Mouse (Mus musculus): ENCODE results near the gene Slc39a2.
"Not testable (repeated sequence)": the region's sequence is repeated elsewhere in the genome, so short reads cannot be mapped to it uniquely, and the experiment has no call there.

Slc39a2 gene

DNA sequence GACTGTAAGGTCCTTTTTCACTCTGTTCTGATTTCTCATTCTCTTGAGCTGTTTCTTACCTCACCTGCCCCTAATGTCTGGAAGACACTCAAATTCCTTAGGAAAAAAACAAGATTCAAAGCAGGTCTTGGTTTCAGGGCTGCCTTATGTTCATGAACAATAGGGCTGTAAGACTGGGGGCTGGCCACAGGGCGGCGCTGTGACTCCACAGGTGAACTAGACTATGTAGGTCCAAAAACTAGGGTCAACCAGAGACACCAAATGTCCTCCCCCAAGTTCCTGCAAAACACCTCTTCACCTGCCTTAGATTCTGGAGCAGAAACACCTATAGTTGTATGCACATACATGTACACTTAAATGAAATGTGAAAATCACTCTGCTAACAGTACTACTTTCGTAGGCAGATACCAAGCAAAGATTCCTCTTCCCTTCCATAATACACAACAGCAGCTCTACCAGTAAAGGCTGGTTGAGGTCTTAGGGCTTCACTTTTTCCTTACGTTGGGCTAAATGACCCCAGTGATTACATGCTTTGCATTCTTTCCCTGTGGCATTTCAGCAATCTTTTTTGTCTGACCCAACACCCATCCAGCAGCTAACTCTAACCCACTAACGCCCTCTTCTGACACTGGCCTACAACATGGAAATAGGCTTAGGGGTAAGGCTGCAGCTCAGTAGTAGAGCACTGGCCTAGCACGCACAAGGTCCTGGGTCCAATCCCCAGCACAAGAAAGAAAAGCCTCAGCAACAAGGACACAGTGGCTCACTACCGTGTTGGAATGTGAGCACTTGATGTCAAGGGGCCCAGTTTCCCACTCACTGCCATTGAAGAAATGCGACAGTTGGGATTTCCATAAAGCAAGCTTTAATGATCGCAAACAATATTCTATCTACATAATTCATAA lies 10.4 kb downstream of the Slc39a2 start:
- peak; percentile 88 for DNase-seq (ENCODE audit: low spot score)

DNA sequence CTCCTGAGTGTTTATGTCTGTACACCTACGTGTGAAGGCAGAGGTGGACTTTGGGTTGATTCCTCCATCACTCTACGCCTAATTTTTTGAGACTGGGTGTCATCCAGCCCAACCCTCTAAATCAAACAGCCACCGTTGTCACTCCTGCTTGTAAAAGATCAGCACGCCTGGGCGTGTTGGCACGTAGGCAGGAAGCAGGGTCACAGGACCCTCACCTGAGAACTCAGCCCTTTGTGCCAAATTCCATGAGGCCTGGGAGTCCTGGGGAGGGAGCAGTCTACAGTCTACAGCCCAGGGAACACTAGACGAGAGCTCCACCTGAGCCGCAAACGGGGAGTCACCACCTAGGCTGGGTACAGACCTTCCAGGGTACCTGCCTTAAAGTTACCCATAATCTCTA lies 11.1 kb downstream of the Slc39a2 start:
- no peak for DNase-seq (ENCODE audit: low spot score)

DNA sequence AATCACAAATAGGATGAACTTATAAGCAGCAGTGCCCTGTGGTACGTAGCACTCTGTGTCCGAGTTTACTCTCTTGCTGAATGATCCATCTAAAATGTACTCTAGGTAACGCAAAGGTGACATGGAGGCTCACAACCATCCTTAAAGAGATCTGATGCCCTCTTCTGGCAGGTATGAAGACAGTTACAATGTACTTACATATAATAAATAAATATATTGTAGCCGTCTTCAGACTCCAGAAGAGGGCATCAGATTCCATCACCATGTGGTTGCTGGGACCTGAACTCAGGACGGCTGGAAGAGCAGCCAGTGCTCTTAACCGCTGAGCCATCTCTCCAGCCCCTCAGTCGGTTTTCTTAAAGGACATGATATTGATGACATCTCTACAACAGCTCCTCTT lies 12.0 kb downstream of the Slc39a2 start:
- no peak for DNase-seq (ENCODE audit: low spot score)

DNA sequence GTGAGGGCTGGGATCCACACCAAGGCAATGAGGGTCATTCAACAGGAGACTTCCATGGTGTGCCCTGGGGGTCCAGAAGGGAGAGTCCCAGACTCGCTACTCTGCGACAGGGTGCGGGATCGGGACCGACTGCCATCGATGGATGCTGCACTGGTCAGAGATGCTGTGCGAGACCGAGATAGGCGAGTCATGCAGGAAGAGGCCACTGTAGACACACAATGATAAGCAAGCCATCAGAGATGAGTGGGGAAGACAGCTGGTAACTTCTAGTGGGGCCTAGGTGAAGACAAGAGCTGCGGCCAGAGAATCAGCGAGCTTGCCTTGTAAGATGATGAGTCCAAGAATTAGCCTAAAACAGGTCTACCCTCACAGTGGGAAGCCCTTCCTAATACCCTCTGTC lies 13.4 kb downstream of the Slc39a2 start:
- no peak for DNase-seq (ENCODE audit: low spot score)

DNA sequence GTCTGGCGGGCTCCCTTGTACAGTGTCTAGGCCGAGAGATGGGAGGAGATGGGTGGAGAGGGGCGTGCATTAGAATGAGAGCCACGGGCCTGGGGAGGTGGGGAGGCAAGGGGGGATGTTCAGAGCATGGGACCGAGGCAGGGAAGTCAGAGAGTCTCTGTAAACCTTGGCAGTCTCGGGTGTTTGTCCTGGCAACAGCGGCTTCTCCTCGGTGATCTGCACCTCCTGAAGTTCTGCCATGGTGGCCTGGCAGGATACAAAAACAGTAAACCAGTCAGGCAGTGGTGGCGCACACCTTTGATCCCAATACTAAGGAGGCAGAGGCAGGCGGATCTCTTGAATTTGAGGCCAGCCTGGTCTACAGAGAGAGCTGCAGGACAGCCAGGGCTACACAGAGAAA lies 18.6 kb downstream of the Slc39a2 start:
- DNase-seq (ENCODE audit: low spot score), result no peak

DNA sequence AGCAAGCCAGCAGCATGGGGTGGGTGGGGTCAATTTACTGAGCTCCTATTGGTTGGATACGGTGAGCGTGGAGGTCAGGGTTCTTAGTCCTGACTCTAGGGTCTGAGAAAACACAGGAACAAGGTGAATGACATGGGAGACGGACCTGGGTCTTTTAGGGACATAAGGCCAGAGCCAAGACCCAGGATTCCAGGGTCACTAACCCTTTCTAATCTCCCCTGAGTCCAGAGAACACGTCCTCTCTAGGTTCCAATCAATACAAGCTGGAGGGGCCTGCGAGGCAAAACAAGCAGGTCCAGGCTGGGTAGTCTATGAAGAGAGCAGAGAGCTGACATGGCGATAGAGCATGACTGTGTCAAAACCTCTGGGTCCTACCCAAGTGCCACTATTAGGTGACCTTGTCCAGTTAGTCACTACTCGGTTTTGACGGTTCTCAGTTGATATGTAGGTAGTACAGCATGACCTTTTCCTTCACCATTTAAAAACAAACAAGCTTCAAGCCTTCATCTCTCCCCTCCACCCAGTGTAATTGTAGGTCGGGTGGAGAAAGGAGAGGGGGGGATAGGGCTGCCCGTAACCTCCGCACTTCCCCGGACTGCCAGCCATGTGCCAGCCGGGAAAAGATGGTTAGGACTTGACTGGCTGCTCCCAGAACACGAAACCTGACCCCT lies 19.8 kb downstream of the Slc39a2 start:
- no peak for DNase-seq (ENCODE audit: low spot score)

DNA sequence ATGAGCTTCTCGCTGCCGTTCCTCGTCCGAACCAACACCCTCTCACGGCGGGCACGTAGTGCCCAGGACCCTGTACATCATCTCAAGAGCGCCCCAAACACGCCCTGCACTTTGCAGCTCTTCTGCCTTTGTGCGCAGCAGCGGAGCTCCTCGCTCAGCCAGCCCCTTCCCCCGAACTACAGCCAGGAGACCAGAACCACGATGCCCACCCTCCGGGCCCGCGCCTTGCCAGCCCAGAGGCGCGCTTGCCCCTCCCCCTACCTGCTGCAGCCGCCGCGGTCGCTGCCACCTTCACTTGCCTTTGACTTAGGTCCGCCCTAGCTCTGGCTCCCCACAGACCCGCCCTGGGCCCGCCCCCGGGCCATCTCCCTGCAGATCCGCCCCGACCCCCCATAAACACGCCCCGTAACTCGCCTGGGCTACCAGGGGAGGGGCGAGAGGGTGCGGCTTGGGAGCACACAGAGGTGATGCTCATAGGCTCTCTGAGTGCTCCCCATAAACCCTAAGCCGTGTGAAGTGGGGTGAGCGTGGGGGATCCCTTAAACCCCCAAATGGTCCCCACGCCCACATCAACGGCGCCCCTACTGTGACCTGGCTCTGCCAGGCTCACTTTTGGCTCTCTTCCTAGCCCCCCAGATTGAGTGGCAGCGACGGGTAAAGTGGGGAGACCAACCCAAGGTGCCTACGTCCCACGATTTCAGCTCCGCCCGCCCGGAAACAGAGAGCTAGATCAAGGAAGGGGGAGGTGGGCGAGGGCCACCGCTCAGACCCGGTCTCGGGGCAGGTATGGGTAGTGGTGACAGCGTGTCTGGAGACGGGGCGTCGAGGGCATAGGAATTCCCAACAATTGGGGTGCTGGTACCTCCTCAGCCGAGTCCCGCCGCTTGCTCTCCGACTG lies 20.6 kb downstream of the Slc39a2 start:
- peak; percentile 32 for DNase-seq (ENCODE audit: low spot score)

DNA sequence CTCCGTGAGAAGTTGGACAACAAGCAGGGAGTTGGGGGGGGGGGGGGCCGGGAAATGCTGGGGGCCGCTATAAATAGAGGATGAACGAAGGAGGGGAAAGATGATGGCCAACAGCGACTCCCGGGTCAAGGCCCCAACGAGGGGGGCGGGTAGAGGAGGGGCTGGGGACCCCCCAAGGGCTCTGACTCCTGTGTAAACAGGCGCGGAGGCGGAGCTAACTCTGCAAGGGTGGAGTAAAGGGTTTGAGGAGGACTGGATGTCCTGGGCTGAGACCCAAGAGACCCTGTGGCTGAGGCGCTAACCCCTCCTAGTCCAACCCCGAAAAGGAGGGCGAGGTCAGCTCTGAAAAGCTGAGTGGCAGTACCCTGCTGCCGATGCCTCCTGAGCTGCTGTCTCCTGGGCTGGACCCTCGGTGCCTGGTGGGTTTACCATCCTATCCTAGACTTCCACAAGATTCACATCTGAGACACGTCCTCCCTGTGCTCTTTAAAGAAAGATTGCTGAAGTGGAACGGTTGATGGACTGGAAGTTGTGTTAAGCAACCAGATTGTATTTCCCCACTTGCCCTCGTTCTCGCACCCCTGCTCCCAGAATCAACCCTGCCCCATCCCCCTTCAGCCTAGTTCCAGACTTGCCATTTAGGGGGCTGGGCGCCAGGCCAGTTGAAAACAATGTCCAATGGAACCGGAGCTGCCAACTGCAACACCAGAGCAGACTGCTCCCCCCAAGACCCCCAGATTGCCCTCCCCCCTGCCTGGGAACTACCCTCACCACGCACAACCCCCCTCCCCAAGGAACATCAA lies 21.5 kb downstream of the Slc39a2 start, which contains the start of gene Ndrg2:
Gene Ndrg2 (minus strand): TSS at position 199 of the 803 bp plus-strand sequence.
- peak; percentile 42 for DNase-seq (ENCODE audit: low spot score)

DNA sequence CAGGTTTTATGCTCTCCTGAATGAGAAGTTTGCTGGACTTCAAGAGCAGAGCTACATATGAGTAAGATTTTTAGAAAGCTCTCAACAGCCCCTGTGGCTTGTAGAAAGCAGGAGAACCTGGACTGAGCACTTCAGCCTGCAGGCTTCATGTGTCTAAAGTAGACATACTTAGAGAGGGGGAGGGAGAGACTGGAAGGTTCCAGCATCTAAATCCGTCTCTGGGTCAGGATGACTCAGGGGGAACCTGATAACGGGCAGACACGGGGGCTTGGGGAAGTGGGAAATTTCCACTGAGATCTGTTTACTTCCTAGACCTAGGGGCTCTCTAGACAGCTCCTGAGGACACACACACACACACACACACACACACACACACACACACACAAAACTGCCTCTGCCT lies 22.3 kb downstream of the Slc39a2 start:
- DNase-seq (ENCODE audit: low spot score), result no peak

DNA sequence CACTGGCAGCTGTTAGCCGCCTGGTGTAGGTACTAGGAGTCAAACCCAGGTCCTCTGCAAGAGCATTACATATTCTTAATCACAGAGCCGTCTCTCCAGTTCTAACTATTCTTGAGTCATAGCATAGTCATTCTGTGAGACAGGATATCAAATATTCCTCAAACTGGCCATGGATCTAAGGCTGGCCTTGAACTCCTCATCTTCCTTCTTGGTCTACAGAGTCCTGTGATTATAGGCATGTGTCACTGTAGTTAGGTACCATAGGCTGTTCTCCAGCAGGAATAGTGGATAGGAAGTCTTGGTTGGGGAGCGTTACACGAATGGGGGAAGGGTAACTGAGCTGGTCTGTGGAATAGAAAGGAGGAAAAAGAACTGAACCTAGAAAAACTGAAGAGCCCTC lies 23.9 kb downstream of the Slc39a2 start:
- DNase-seq (ENCODE audit: low spot score), result no peak

DNA sequence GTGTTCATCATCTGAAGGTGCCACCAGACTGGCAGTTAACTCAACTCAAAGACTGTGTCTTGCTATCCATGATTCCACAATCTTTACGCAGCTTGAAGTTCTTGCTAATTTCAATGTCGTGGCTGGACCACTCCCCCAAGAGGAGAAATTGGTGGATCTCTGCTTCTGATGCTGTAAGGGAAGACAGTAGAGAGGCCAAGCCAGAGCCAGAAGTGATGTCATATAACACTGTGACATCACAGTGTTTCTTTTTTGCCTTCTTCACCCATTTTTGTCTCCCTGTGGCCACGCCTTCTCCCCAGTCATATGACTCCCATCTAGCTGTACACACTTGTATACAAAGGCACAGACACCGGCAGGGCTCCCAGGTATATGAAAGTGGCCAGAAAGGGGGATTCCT lies 25.4 kb downstream of the Slc39a2 start, which contains the start of gene Tppp2:
Gene Tppp2 (plus strand): TSS at position 301 of the 400 bp plus-strand sequence.
- DNase-seq (ENCODE audit: low spot score), result no peak

DNA sequence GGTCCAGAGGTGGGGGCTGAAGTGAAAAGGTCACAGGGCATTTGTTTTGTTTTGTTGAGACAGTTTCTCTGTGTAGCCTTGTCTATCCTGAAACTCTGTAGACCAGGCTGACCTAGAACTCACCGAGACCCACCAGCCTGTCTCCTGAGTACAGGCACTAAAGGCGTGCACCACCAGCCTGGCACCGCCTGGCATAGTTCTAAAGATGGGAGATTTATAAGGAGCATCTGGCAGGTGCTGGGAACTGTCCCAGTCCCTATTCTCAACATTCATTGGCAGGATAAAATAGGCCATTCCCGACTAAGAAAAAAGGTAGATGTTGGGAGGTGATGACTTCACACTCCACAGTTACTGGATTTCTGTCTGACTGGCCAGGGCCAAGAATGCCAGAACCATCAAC lies 26.3 kb downstream of the Slc39a2 start:
- no peak for DNase-seq (ENCODE audit: low spot score)

DNA sequence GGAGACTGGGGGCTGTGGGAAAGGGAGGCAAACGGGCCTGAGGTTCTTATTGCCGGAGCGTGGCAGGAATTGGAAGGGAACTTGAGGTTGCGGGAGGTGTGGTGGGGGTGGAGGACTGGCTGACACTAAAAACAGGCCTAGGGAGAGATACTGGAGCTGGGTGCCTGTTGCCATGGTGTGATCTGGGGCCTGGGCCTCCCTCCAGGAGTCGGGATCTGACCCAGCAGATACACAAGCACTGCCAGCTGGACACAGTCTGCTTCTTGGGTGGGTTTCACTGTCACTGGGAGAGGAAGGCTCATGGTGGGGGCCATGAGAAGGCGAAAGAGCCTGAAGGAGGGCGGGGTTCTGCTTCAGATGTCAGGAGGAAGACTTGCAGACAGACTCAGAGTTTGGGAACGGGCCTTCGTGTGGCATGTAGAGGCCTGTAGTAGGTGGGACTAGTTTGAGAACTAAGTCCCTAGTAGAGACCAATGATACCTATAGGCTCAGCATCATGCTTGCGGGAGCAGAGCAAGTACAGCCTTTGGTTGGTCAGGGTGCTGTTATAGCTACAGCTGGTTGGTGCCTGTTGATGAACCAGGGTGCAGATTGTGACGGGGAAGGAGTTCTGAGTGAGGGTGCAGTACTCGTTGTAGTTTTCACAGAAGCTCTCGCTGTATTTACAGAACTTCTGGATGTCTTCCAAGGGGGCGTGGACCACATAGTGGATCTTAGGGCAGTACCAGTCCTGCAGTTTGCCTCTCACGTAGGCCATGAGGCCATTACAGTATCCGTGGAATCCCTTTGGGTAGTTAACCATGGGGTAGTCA lies 29.3 kb downstream of the Slc39a2 start:
- no peak for DNase-seq (ENCODE audit: low spot score)

DNA sequence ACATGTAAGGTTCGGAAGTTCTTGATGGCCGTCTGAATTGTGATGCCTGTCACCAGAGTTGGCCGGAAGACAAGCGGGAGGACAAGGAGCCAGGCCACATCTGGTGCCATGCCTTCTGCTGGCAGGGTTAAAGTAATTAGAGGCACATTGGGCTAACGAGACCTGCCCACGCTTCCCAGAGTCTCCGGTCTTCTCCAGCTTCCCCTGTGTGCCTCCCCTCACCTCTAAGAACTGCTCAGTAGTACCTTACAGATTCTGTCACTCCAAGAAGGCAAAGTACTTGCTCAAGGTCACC lies 29.8 kb downstream of the Slc39a2 start, which contains the start of gene Rnase13:
Gene Rnase13 (minus strand): TSS at position 203 of the 295 bp plus-strand sequence.
- DNase-seq (ENCODE audit: low spot score), result no peak

DNA sequence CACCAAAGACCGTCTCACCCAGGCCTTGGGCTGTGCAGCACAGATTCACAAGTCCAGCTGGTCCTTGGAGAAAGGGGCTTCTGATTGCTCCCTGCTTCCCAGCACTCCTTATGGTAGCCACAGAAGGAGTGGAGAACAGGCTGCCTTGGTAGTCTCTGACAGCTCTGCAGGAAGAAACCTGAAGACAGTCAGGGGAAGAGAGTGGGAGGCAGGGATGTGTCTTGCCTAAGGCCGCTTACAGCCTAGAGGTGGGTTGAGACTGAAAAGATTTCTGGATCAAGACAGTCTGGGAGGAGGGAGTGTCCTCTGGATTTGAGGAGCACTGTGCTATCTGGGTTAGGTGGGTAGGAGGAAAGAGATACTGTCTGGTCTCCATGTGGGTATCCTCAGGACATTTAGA lies 30.2 kb downstream of the Slc39a2 start:
- DNase-seq (ENCODE audit: low spot score), result no peak

DNA sequence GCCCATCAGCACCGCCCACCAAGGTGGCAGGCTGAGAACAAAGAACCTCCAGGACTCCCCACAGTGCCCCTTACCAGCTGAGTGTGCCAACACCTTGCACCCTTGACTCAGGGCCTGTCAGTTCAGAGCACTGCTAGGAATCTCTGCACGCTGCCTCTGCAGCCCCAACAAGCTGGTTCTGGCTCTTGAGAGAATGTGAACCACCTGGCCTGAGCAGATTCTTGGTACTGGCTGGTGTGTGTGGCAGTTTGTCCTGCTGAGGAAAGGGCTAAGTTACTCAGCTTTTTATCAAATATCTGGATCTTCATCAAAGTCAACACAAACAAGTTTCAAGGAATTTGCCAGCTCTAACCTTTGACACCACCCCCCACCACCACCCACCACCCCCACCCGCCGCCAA lies 30.8 kb downstream of the Slc39a2 start:
- DNase-seq (ENCODE audit: low spot score), result no peak

DNA sequence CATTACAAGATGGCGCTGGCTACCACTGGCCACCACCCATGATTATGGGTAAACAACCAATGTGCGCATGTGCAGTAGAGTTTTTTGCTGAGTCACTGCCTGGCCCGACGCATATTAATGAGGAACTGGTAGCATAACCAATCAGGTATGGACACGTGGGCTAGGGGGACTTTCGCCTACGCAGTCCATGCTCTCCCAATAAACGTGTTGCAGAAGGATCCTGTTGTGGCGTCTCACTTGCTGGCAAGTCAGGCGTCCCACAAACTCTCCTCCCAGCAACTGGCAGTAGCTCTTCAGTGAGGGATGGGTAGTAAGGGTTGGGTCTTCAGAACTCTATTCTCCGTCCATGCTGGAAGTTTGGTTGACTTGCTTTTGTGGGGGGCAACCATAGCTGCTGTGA lies 34.2 kb downstream of the Slc39a2 start:
- not testable (repeated sequence) for DNase-seq (ENCODE audit: low spot score)

DNA sequence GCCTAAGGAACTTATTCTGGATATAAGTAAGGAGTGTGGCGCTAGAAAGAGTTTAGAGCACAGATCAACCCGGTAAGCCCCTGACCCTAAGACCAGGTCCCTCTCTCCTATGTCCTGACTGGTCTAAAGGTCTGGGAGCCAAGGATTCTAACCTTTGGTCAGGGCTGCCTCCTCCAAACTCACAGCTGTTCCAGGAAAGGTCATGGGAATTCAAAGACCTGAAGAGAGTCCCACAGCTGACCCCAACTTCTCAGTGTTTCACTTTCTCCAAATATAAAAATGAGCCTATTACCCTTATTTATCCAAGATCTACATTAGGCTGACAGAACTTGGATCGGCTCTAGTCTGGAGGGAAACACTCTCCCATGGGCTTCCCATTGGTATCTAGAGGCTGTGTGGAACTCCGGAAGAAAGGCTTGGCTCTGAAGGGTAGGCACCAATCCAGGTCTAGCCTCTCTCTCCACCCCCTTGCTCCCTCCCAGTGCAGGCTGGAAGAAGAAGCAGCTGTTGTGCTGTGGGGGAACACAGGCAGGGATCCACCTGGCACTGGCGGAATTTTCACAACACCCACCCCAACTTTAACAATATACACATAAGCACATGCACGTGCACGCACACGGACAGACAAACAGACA lies 36.7 kb downstream of the Slc39a2 start:
- no peak for DNase-seq (ENCODE audit: low spot score)

DNA sequence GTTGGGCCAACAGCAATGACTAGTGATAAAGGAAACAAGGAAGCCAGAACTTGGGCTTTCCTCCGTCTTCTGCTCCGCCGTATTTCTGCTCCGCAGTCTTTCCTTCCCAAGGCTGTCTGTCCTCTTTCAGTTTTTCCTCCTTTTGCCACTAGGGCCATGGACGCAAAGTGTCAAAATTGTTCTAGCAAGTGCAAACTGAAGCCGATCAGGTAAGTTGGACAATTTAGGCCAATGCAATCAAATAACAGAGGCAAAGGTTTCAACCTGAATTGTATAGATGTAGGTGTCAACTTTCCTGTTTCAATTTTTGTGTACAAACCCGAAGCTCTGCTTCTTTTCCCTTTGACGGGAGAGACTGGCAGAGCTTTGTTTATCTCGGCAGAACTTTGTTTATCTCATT lies 37.3 kb downstream of the Slc39a2 start:
- DNase-seq (ENCODE audit: low spot score), result no peak

DNA sequence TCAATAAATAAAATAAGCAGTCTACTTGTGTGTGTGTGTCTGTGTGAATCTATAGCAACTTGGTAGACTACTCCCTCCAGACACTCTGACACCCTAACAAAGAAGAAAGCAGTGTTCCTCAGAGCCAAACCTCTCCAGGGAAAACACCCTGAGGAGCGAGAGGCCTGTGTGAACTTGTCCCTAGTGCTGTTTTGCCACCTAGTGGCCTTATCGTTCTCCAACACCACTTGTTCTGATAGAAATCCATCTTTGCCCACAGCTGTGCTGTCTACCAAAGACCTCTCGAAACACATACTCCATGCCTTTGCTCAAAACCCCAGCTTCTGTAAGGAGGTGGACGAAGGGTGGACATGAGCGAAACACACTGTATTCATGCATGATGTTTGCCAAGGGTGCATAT lies 38.1 kb downstream of the Slc39a2 start:
- DNase-seq (ENCODE audit: low spot score), result peak; percentile 82

All from embryo, embryonic 10 days (tissue).